Mouse (Mus musculus) myocyte (in vitro differentiated cells): Measurements from ENCODE around the gene Eva1c.

Experiments used
- CEBPB ChIP-seq: IDR thresholded peaks from 2 replicates; pipeline ENCODE4 v1.6.1; 2011; ENCODE audit warnings: mild to moderate bottlenecking, moderate library complexity; ENCODE audit not compliant: poor library complexity, insufficient read depth, severe bottlenecking
- E2F4 ChIP-seq: IDR thresholded peaks from one replicate; pipeline ENCODE4 v1.6.1; 2011; ENCODE audit warnings: mild to moderate bottlenecking, control low read depth, moderate library complexity; ENCODE audit not compliant: insufficient read depth
- MAX ChIP-seq: IDR thresholded peaks from one replicate; pipeline ENCODE4 v1.6.1; 2011; ENCODE audit warnings: low read depth, mild to moderate bottlenecking, control low read depth
- MYOD1 ChIP-seq, 3 experiments: IDR thresholded peaks; one replicate each; pipeline ENCODE4 v1.6.1; 2011; ENCODE audit warnings: control low read depth in 2 of 3, low read depth in 2 of 3, mild to moderate bottlenecking in 2 of 3, moderate library complexity in 1 of 3; ENCODE audit not compliant: insufficient read length in 2 of 3, control insufficient read depth in 1 of 3
- MYOG ChIP-seq, 3 experiments: IDR thresholded peaks; one replicate each; pipeline ENCODE4 v1.6.1; 2011; ENCODE audit warnings: control low read depth in 2 of 3, low read depth in 2 of 3, mild to moderate bottlenecking in 2 of 3; ENCODE audit not compliant: insufficient read length in 2 of 3, control insufficient read depth in 1 of 3, insufficient read depth in 1 of 3
- POLR2A ChIP-seq: IDR thresholded peaks from one replicate; pipeline ENCODE4 v1.6.1; 2011; ENCODE audit warnings: low read depth, mild to moderate bottlenecking, control low read depth, moderate library complexity; ENCODE audit not compliant: insufficient read length
- POLR2AphosphoS2 ChIP-seq: IDR thresholded peaks from one replicate; pipeline ENCODE4 v1.6.1; 2011; ENCODE audit warnings: low read depth, control low read depth; ENCODE audit not compliant: insufficient read length
- SRF ChIP-seq: IDR thresholded peaks from one replicate; pipeline ENCODE4 v1.6.1; 2011; ENCODE audit warnings: low read depth; ENCODE audit not compliant: control insufficient read depth, insufficient read length
- TCF12 ChIP-seq: IDR thresholded peaks from one replicate; pipeline ENCODE4 v1.6.1; 2011; ENCODE audit warnings: mild to moderate bottlenecking, control low read depth; ENCODE audit not compliant: poor library complexity, insufficient read depth, severe bottlenecking
- TCF3 ChIP-seq: IDR thresholded peaks from one replicate; pipeline ENCODE4 v1.6.1; 2011; ENCODE audit warnings: low read depth, control low read depth; ENCODE audit not compliant: insufficient read length
- USF1 ChIP-seq: IDR thresholded peaks from one replicate; pipeline ENCODE4 v1.6.1; 2011; ENCODE audit warnings: low read depth, mild to moderate bottlenecking, control low read depth, moderate library complexity

DNA sequence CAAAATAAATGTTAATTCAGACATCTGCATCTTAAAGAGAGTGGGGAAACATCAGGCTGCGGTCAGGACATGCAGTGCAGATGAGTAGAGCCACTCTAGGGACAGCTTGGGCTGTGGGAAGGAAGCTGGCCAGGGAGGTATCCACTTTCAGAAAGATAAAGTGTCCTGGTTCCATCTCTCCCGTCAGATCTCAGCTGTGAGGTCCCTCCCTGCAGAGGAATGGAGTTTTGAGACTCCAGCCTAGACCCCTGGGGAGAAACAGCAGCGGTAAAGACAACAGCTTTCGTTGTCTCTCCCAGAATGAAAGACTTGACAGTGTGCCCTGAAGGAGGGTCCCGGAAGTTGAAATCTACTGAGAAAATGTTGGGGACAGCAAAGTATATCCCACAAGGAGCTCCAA is 76.8 kb downstream of the Eva1c start:
- no peak for TF ChIP-seq E2F4
- TF ChIP-seq POLR2A = no peak
- TF ChIP-seq MAX = no peak
- no peak for TF ChIP-seq MYOD1 (IDR thresholded peaks at IDR 0.05; ENCODE audit: control insufficient read depth in 1 of 3, insufficient read length in 2 of 3, low read depth in 2 of 3)
- TF ChIP-seq TCF3 = no peak
- TF ChIP-seq USF1 = no peak
- TF ChIP-seq POLR2AphosphoS2 = no peak
- no peak for TF ChIP-seq SRF
- TF ChIP-seq TCF12 = no peak
- TF ChIP-seq CEBPB = no peak
- no peak for TF ChIP-seq MYOG (IDR thresholded peaks at IDR 0.05; ENCODE audit: control insufficient read depth in 1 of 3, insufficient read depth in 1 of 3, insufficient read length in 2 of 3, low read depth in 2 of 3)
